Comparison of ENCODE assay signal across 9 mouse cellular contexts in genomic region chr7:24506065-24506459, GRCm38 (mm10). TPM values are rescaled to one million over a fixed set of nuclear protein-coding genes. Genes with fewer than 3 reads are reported as not detected.
A peak's percentile ranks its signal among the peaks of the same experiment; 100 is the strongest.
DNase-seq lines count a peak whose midpoint lies in the region; ATAC-seq and TF ChIP-seq lines count a peak whose summit lies in the region.
"Had no signal": no experiment of that assay in that cellular context is flagged by ENCODE, and none has a peak within 500 bp of the region (broad histone marks: within the 10 kb centered on the region; RNA-seq: fewer than 3 reads in every experiment).

No protein-coding gene starts in this region.

- TF ChIP-seq CTCF in liver, postnatal 0 days (IDR thresholded peaks at IDR 0.05; ENCODE audit: low read depth), result no peak

- H3K9me3 ChIP-seq in embryonic facial prominence, embryonic 13.5 days, result no peaks in the 10 kb centered on the region
- no peaks in the 10 kb centered on the region for H3K9me3 ChIP-seq in hindbrain, embryonic 15.5 days
- H3K9me3 ChIP-seq in liver, postnatal 0 days (ENCODE audit: low read length), result no peaks in the 10 kb centered on the region

- peak overlapping the region; percentile 96; the same call in 1 of the 2 replicates for H3K9ac ChIP-seq in embryonic facial prominence, embryonic 13.5 days
- peak overlapping the region; percentile 85 for H3K9ac ChIP-seq in hindbrain, embryonic 15.5 days
- H3K9ac ChIP-seq in liver, postnatal 0 days (replicated peaks), result no peak overlapping the region

- H3K27me3 ChIP-seq in embryonic facial prominence, embryonic 13.5 days, result peaks cover 10% of the 10 kb centered on the region
- H3K27me3 ChIP-seq in hindbrain, embryonic 15.5 days, result no peaks in the 10 kb centered on the region
- peaks cover 19% of the 10 kb centered on the region for H3K27me3 ChIP-seq in liver, postnatal 0 days (ENCODE audit: insufficient read depth, low read length)

- peaks cover 37% of the 10 kb centered on the region for H3K4me1 ChIP-seq in embryonic facial prominence, embryonic 13.5 days
- H3K4me1 ChIP-seq in hindbrain, embryonic 15.5 days (replicated peaks), result peaks cover 57% of the 10 kb centered on the region
- peaks cover 14% of the 10 kb centered on the region for H3K4me1 ChIP-seq in liver, postnatal 0 days (ENCODE audit: insufficient read depth)

- peak overlapping the region; percentile 100 for H3K27ac ChIP-seq in embryonic facial prominence, embryonic 13.5 days
- H3K27ac ChIP-seq in hindbrain, embryonic 15.5 days (replicated peaks), result peak overlapping the region; percentile 100
- no peak overlapping the region for H3K27ac ChIP-seq in liver, postnatal 0 days (ENCODE audit: low read depth)

- peaks cover 12% of the 10 kb centered on the region for H3K36me3 ChIP-seq in embryonic facial prominence, embryonic 13.5 days
- H3K36me3 ChIP-seq in hindbrain, embryonic 15.5 days, result peaks cover 19% of the 10 kb centered on the region
- no peaks in the 10 kb centered on the region for H3K36me3 ChIP-seq in liver, postnatal 0 days (replicated peaks; ENCODE audit: insufficient read depth, low read length)

- peak overlapping the region; percentile 75 for H3K4me2 ChIP-seq in embryonic facial prominence, embryonic 13.5 days
- H3K4me2 ChIP-seq in hindbrain, embryonic 15.5 days, result peak overlapping the region; percentile 72
- 0 out of 2 replicates have a peak overlapping the region, but pooled peaks have one; percentile 97 for H3K4me2 ChIP-seq in liver, postnatal 0 days (ENCODE audit: low read depth, low read length)

- H3K4me3 ChIP-seq in embryonic facial prominence, embryonic 13.5 days, result peak overlapping the region; percentile 74
- peak overlapping the region; percentile 68 for H3K4me3 ChIP-seq in hindbrain, embryonic 15.5 days
- 0 out of 2 replicates have a peak overlapping the region, but pooled peaks have one; percentile 69 for H3K4me3 ChIP-seq in liver, postnatal 0 days (ENCODE audit: low read depth, low read length)

- WGBS in embryonic facial prominence, embryonic 13.5 days, result 12% methylated on average over 3 of the region's 3 CpGs
- 10% methylated on average over 3 of the region's 3 CpGs for WGBS in hindbrain, embryonic 15.5 days
- WGBS in liver, postnatal 0 days (ENCODE audit: insufficient replicate concordance), result 41% methylated on average over 3 of the region's 3 CpGs

- no peak for ATAC-seq in embryonic facial prominence, embryonic 13.5 days (ENCODE audit: insufficient number of reproducible peaks, insufficient read depth, low FRiP score, low TSS enrichment, low read depth)
- no peak for ATAC-seq in hindbrain, embryonic 15.5 days (ENCODE audit: low FRiP score, low read depth)
- ATAC-seq in liver, postnatal 0 days, result no peak

- TF ChIP-seq EP300 in liver, postnatal 0 days (IDR thresholded peaks at IDR 0.05; ENCODE audit: low read depth), result no peak

- peak; percentile 35 for DNase-seq in adrenal gland, postnatal 10 days
- DNase-seq in adrenal gland, adult 8-10 months, result no peak
- DNase-seq in liver, postnatal 0 days, result no peak
- DNase-seq in ovary, postnatal 10 days (ENCODE audit: low spot score), result no peak
- DNase-seq in adrenal gland, postnatal 4 days (ENCODE audit: low spot score in 2 of 2), result no peak
- DNase-seq in ovary, adult 18-20 months (ENCODE audit: low spot score), result no peak

RNA-seq across cellular contexts. Expression of gene Zfp428, which starts 0.7 kb away (rescaled TPM):
- 1 to 10 TPM; 6.0 to 9.1 TPM for total RNA-seq in adrenal gland, postnatal 10 days (2021)
- 1 to 10 TPM; 4.9 to 7.3 (median 5.6) TPM for total RNA-seq in adrenal gland, adult 8-10 months (2022)
- polyA plus RNA-seq in embryonic facial prominence, embryonic 13.5 days (2015; fragmentation: Nextera tagmentation; extraction: Ambion mirVana), result 95.8 and 96.3 TPM in 2 replicates
- 281 and 307 TPM in 2 replicates for polyA plus RNA-seq in hindbrain, embryonic 15.5 days (2015; fragmentation: Nextera tagmentation; extraction: Ambion mirVana)
- polyA plus RNA-seq in liver, postnatal 0 days (2015; fragmentation: Nextera tagmentation; extraction: Ambion mirVana), result 3.3 and 4.1 TPM in 2 replicates
- total RNA-seq in adrenal gland, postnatal 4 days (2021), result 10 to 100 TPM; 11.1 to 16.2 TPM

RNA-seq across cellular contexts. Expression of gene AC161166.1, which starts 6.2 kb away (rescaled TPM):
- total RNA-seq in adrenal gland, postnatal 10 days (2021), result not detected
- total RNA-seq in adrenal gland, adult 8-10 months (2022), result not detected
- polyA plus RNA-seq in embryonic facial prominence, embryonic 13.5 days (2015; fragmentation: Nextera tagmentation; extraction: Ambion mirVana), result 0.53 and 0.89 TPM in 2 replicates
- 1.00 and 1.5 TPM in 2 replicates for polyA plus RNA-seq in hindbrain, embryonic 15.5 days (2015; fragmentation: Nextera tagmentation; extraction: Ambion mirVana)
- polyA plus RNA-seq in liver, postnatal 0 days (2015; fragmentation: Nextera tagmentation; extraction: Ambion mirVana), result not detected in 2 replicates
- total RNA-seq in adrenal gland, postnatal 4 days (2021), result not detected

RNA-seq across cellular contexts. Expression of gene Cadm4, which starts 24.2 kb away (rescaled TPM):
- 1 to 10 TPM; 6.4 to 8.6 TPM for total RNA-seq in adrenal gland, postnatal 10 days (2021)
- total RNA-seq in adrenal gland, adult 8-10 months (2022), result 1 to 10 TPM; 3.1 to 4.7 (median 4.1) TPM
- polyA plus RNA-seq in embryonic facial prominence, embryonic 13.5 days (2015; fragmentation: Nextera tagmentation; extraction: Ambion mirVana), result 6.7 and 7.9 TPM in 2 replicates
- polyA plus RNA-seq in hindbrain, embryonic 15.5 days (2015; fragmentation: Nextera tagmentation; extraction: Ambion mirVana), result 77.9 and 80.4 TPM in 2 replicates
- polyA plus RNA-seq in liver, postnatal 0 days (2015; fragmentation: Nextera tagmentation; extraction: Ambion mirVana), result 0.17 and 0.46 TPM in 2 replicates
- total RNA-seq in adrenal gland, postnatal 4 days (2021), result 10 to 100 TPM; 12.6 to 17.7 TPM

RNA-seq across cellular contexts. Expression of gene Irgq, which starts 24.4 kb away (rescaled TPM):
- total RNA-seq in adrenal gland, postnatal 10 days (2021), result 10 to 100 TPM; 17.6 to 23.3 TPM
- 10 to 100 TPM; 26.7 to 30.9 (median 27.8) TPM for total RNA-seq in adrenal gland, adult 8-10 months (2022)
- 9.6 and 10.2 TPM in 2 replicates for polyA plus RNA-seq in embryonic facial prominence, embryonic 13.5 days (2015; fragmentation: Nextera tagmentation; extraction: Ambion mirVana)
- 28.5 and 28.7 TPM in 2 replicates for polyA plus RNA-seq in hindbrain, embryonic 15.5 days (2015; fragmentation: Nextera tagmentation; extraction: Ambion mirVana)
- polyA plus RNA-seq in liver, postnatal 0 days (2015; fragmentation: Nextera tagmentation; extraction: Ambion mirVana), result 1.3 and 1.6 TPM in 2 replicates
- 10 to 100 TPM; 24.9 to 25.7 TPM for total RNA-seq in adrenal gland, postnatal 4 days (2021)

RNA-seq across cellular contexts. Expression of gene Pinlyp, which starts 39.9 kb away (rescaled TPM):
- total RNA-seq in adrenal gland, postnatal 10 days (2021), result not detected
- not detected for total RNA-seq in adrenal gland, adult 8-10 months (2022)
- polyA plus RNA-seq in embryonic facial prominence, embryonic 13.5 days (2015; fragmentation: Nextera tagmentation; extraction: Ambion mirVana), result 0.42 TPM in 1 of 2 replicates, not detected in the other
- polyA plus RNA-seq in hindbrain, embryonic 15.5 days (2015; fragmentation: Nextera tagmentation; extraction: Ambion mirVana), result 0.25 TPM in 1 of 2 replicates, not detected in the other
- polyA plus RNA-seq in liver, postnatal 0 days (2015; fragmentation: Nextera tagmentation; extraction: Ambion mirVana), result 0.13 TPM in 1 of 2 replicates, not detected in the other
- total RNA-seq in adrenal gland, postnatal 4 days (2021), result not detected
- polyA plus RNA-seq: embryonic facial prominence, embryonic 11.5 days had no signal
